In the genomic region with DNA sequence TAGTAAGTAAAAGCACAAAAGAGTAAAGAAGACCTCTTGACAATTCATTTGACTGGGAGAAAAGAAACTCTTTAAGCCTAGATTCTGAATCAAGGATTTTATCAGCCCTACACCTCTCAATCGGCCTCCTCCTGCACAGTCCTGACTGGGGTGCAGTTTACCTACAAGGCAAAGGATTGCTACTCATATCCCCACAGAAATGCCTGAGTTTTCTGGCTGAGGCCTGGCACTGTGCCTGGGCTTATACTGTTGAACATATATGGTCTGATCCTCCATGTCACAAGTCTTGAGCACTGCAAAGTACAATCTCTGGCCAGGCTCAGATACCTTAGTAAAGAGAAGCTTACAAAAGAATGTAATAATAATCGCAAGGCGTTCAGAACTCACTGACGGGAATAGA, we compare ENCODE assay signal across 22 mouse cellular contexts.
DNase-seq lines count a peak whose midpoint lies in the region; ATAC-seq and TF ChIP-seq lines count a peak whose summit lies in the region.
"Had no signal": no experiment of that assay in that cellular context is flagged by ENCODE, and none has a peak within 500 bp of the region (broad histone marks: within the 10 kb centered on the region; RNA-seq: fewer than 3 reads in every experiment).

No protein-coding gene starts in this region.

- peaks cover 16% of the 10 kb centered on the region for H3K4me1 ChIP-seq in heart, embryonic 16.5 days (ENCODE audit: control insufficient read depth, insufficient read depth, low read length)
- peaks cover 3% of the 10 kb centered on the region for H3K4me1 ChIP-seq in heart, embryonic 11.5 days (ENCODE audit: control insufficient read depth, insufficient read depth, low read length)
- peaks cover 4% of the 10 kb centered on the region for H3K4me1 ChIP-seq in lung, embryonic 16.5 days (replicated peaks; ENCODE audit: control insufficient read depth, insufficient read depth, low read length)
- peaks cover 8% of the 10 kb centered on the region for H3K4me1 ChIP-seq in lung, adult 2 months (ENCODE audit: control insufficient read depth, insufficient read depth, low read length)
- H3K4me1 ChIP-seq in kidney, embryonic 16.5 days (ENCODE audit: insufficient read depth, low read length) = 0 out of 2 replicates have a peak, but pooled peaks cover 6% of the 10 kb centered on the region
- H3K4me1 ChIP-seq: hindbrain, embryonic 12.5 days had no signal

- no peak for TF ChIP-seq POLR2A in lung, adult 2 months (IDR thresholded peaks at IDR 0.05; ENCODE audit: borderline replicate concordance, extremely low read depth, low read depth, low read length)

- no peak overlapping the region for H3K4me2 ChIP-seq in heart, embryonic 16.5 days (ENCODE audit: low read depth, low read length)
- no peak overlapping the region for H3K4me2 ChIP-seq in heart, embryonic 11.5 days
- no peak overlapping the region for H3K4me2 ChIP-seq in lung, embryonic 16.5 days (ENCODE audit: low read depth, low read length)
- no peak overlapping the region for H3K4me2 ChIP-seq in kidney, embryonic 16.5 days (replicated peaks; ENCODE audit: low read depth, low read length)
- H3K4me2 ChIP-seq: embryonic facial prominence, embryonic 12.5 days; forebrain, embryonic 15.5 days; hindbrain, embryonic 12.5 days had no signal

- no peak for ATAC-seq in heart, embryonic 16.5 days (replicated peaks; ENCODE audit: extremely low read depth, insufficient read depth, low FRiP score)
- no peak for ATAC-seq in heart, embryonic 11.5 days (replicated peaks; ENCODE audit: insufficient number of reproducible peaks, low FRiP score, low TSS enrichment)
- peak; percentile 45; the same call in 1 of the 2 replicates for ATAC-seq in lung, embryonic 16.5 days (ENCODE audit: low read depth)
- ATAC-seq in kidney, embryonic 16.5 days (ENCODE audit: low FRiP score, low TSS enrichment) = no peak
- ATAC-seq: activated CD4-positive, CD25-positive, alpha-beta regulatory T cell, adult 4 months; CD4-positive, CD25-positive, alpha-beta regulatory T cell, adult 4 months; forebrain, embryonic 15.5 days; hindbrain, embryonic 16.5 days; inflammation-experienced regulatory T-cells, adult 6 months; Patski had no signal

- H3K27ac ChIP-seq in heart, embryonic 16.5 days (ENCODE audit: low read length) = peak overlapping the region; percentile 59
- H3K27ac ChIP-seq in heart, embryonic 11.5 days (ENCODE audit: low read depth, low read length) = no peak overlapping the region
- peak overlapping the region; percentile 23; the same call in 1 of the 2 replicates for H3K27ac ChIP-seq in lung, embryonic 16.5 days (ENCODE audit: low read length)
- no peak overlapping the region for H3K27ac ChIP-seq in kidney, embryonic 16.5 days (ENCODE audit: low read length)
- H3K27ac ChIP-seq: embryonic facial prominence, embryonic 12.5 days; forebrain, embryonic 15.5 days; hindbrain, embryonic 12.5 days had no signal

- H3K9me3 ChIP-seq in heart, embryonic 16.5 days (replicated peaks; ENCODE audit: control insufficient read depth, low read length) = no peaks in the 10 kb centered on the region
- H3K9me3 ChIP-seq in heart, embryonic 11.5 days (replicated peaks; ENCODE audit: control insufficient read depth, low read length) = no peaks in the 10 kb centered on the region
- no peaks in the 10 kb centered on the region for H3K9me3 ChIP-seq in lung, embryonic 16.5 days (ENCODE audit: control insufficient read depth, low read length)
- no peaks in the 10 kb centered on the region for H3K9me3 ChIP-seq in kidney, embryonic 16.5 days (ENCODE audit: low read length)
- H3K9me3 ChIP-seq: embryonic facial prominence, embryonic 12.5 days; forebrain, embryonic 15.5 days; hindbrain, embryonic 12.5 days had no signal

- 0 out of 2 replicates have a peak, but pooled peaks cover 3% of the 10 kb centered on the region for H3K36me3 ChIP-seq in heart, embryonic 16.5 days (ENCODE audit: control insufficient read depth, insufficient read depth)
- peaks cover 5% of the 10 kb centered on the region; the same call in 1 of the 2 replicates for H3K36me3 ChIP-seq in heart, embryonic 11.5 days (ENCODE audit: control insufficient read depth, insufficient read depth, low read length)
- H3K36me3 ChIP-seq in lung, embryonic 16.5 days (ENCODE audit: control insufficient read depth, insufficient read depth, low read length) = peaks cover 7% of the 10 kb centered on the region; the same call in 1 of the 2 replicates
- H3K36me3 ChIP-seq in kidney, embryonic 16.5 days (ENCODE audit: insufficient read depth, low read length) = no peaks in the 10 kb centered on the region
- H3K36me3 ChIP-seq: forebrain, embryonic 15.5 days; G1E; hindbrain, embryonic 12.5 days had no signal

- 60% methylated on average over 4 of the region's 4 CpGs for WGBS in heart, embryonic 16.5 days
- WGBS in heart, embryonic 11.5 days (ENCODE audit: insufficient replicate concordance) = 82% methylated on average over 4 of the region's 4 CpGs
- WGBS in lung, embryonic 16.5 days = 69% methylated on average over 4 of the region's 4 CpGs
- WGBS in lung, adult 2 months = 72% methylated on average over 4 of the region's 4 CpGs
- 93% methylated on average over 4 of the region's 4 CpGs for WGBS in kidney, embryonic 16.5 days

- TF ChIP-seq CTCF in lung, adult 2 months (IDR thresholded peaks at IDR 0.05; ENCODE audit: insufficient read depth, low read length) = no peak

- no peaks in the 10 kb centered on the region for H3K27me3 ChIP-seq in heart, embryonic 16.5 days (ENCODE audit: control insufficient read depth, insufficient read depth, low read length)
- no peaks in the 10 kb centered on the region for H3K27me3 ChIP-seq in heart, embryonic 11.5 days (ENCODE audit: control insufficient read depth, insufficient read depth, low read length)
- H3K27me3 ChIP-seq in lung, embryonic 16.5 days (ENCODE audit: control insufficient read depth, insufficient read depth, low read depth, low read length) = no peaks in the 10 kb centered on the region
- no peaks in the 10 kb centered on the region for H3K27me3 ChIP-seq in kidney, embryonic 16.5 days (ENCODE audit: insufficient read depth, low read length)
- H3K27me3 ChIP-seq: embryonic facial prominence, embryonic 12.5 days; forebrain, embryonic 15.5 days; hindbrain, embryonic 12.5 days; Patski had no signal

- H3K9ac ChIP-seq in heart, embryonic 16.5 days (ENCODE audit: low read length) = no peak overlapping the region
- H3K9ac ChIP-seq in heart, embryonic 11.5 days (ENCODE audit: low read depth, low read length) = no peak overlapping the region
- no peak overlapping the region for H3K9ac ChIP-seq in lung, embryonic 16.5 days (ENCODE audit: low read length)
- no peak overlapping the region for H3K9ac ChIP-seq in kidney, embryonic 16.5 days (replicated peaks; ENCODE audit: low read length)
- H3K9ac ChIP-seq: embryonic facial prominence, embryonic 12.5 days; forebrain, embryonic 15.5 days; hindbrain, embryonic 12.5 days had no signal

- peak; percentile 72 for DNase-seq in heart, adult 11 months
- DNase-seq in heart, adult 9 months (ENCODE audit: low spot score in 2 of 2) = no peak
- DNase-seq in lung, adult 2 months = no peak
- DNase-seq: adrenal gland, postnatal 14 days; B cell, adult 2 months; cerebellum, adult 11-12 months; cerebellum, adult 9-10 months; gastrocnemius, postnatal 10 days; heart, postnatal 36 days had no signal

- H3K4me3 ChIP-seq in heart, embryonic 16.5 days (ENCODE audit: low read length) = no peak overlapping the region
- H3K4me3 ChIP-seq in heart, embryonic 11.5 days (ENCODE audit: low read depth, low read length) = no peak overlapping the region
- no peak overlapping the region for H3K4me3 ChIP-seq in lung, embryonic 16.5 days (ENCODE audit: low read length)
- H3K4me3 ChIP-seq in lung, adult 2 months (replicated peaks; ENCODE audit: extremely low read depth, low read depth, low read length) = no peak overlapping the region
- no peak overlapping the region for H3K4me3 ChIP-seq in kidney, embryonic 16.5 days (ENCODE audit: low read length)
- H3K4me3 ChIP-seq: embryonic facial prominence, embryonic 12.5 days; forebrain, embryonic 15.5 days; hindbrain, embryonic 12.5 days had no signal

Comparison
In these comparisons a context has a peak if more than half of its experiments do, and no peak if none do; other contexts are left out.
1. H3K27ac ChIP-seq: peak in heart, embryonic 16.5 days (single experiment) and lung, embryonic 16.5 days (single experiment); none in heart, embryonic 11.5 days (single experiment) and kidney, embryonic 16.5 days (single experiment).